Comparison of ENCODE assay signal across 8 mouse cellular contexts in genomic region chr13:81657008-81657350, GRCm38 (mm10). TPM values are rescaled to one million over a fixed set of nuclear protein-coding genes. Genes with fewer than 3 reads are reported as not detected.
DNase-seq lines count a peak whose midpoint lies in the region; ATAC-seq and TF ChIP-seq lines count a peak whose summit lies in the region.

No protein-coding gene starts in this region.

- H3K9ac ChIP-seq in lung, embryonic 14.5 days, result peak overlapping the region; percentile 81
- peak overlapping the region; percentile 44 for H3K9ac ChIP-seq in embryonic facial prominence, embryonic 15.5 days
- peak overlapping the region; percentile 90 for H3K9ac ChIP-seq in intestine, postnatal 0 days (ENCODE audit: low read depth, low read length)
- H3K9ac ChIP-seq in neural tube, embryonic 15.5 days (replicated peaks), result peak overlapping the region; percentile 62

- ATAC-seq in lung, embryonic 14.5 days (ENCODE audit: insufficient read depth), result no peak; the same call in 1 of the 2 replicates
- no peak for ATAC-seq in embryonic facial prominence, embryonic 15.5 days (ENCODE audit: insufficient number of reproducible peaks, low FRiP score, low TSS enrichment, low read depth)
- ATAC-seq in intestine, postnatal 0 days, result peak; percentile 80; the same call in 1 of the 2 replicates
- no peak for ATAC-seq in neural tube, embryonic 15.5 days (ENCODE audit: low FRiP score)
- no peak for ATAC-seq in megakaryocyte progenitor cell, adult 5-6 weeks (replicated peaks; ENCODE audit: poor library complexity)

- no peak for TF ChIP-seq CTCF in lung, embryonic 14.5 days (IDR thresholded peaks at IDR 0.05; ENCODE audit: low read depth)
- 0 out of 2 replicates have a peak, but pooled peaks have one; percentile 19 for TF ChIP-seq CTCF in intestine, postnatal 0 days (IDR thresholded peaks at IDR 0.05; ENCODE audit: low read depth)

- H3K27me3 ChIP-seq in lung, embryonic 14.5 days (ENCODE audit: insufficient read depth, low read length), result no peaks in the 10 kb centered on the region
- H3K27me3 ChIP-seq in embryonic facial prominence, embryonic 15.5 days, result no peaks in the 10 kb centered on the region
- H3K27me3 ChIP-seq in intestine, postnatal 0 days (replicated peaks; ENCODE audit: control insufficient read depth, insufficient read depth, low read length), result no peaks in the 10 kb centered on the region
- H3K27me3 ChIP-seq in neural tube, embryonic 15.5 days (replicated peaks), result no peaks in the 10 kb centered on the region

- H3K9me3 ChIP-seq in lung, embryonic 14.5 days (ENCODE audit: low read depth, low read length), result no peaks in the 10 kb centered on the region
- no peaks in the 10 kb centered on the region for H3K9me3 ChIP-seq in embryonic facial prominence, embryonic 15.5 days (replicated peaks)
- H3K9me3 ChIP-seq in intestine, postnatal 0 days (ENCODE audit: control insufficient read depth), result no peaks in the 10 kb centered on the region
- H3K9me3 ChIP-seq in neural tube, embryonic 15.5 days (replicated peaks), result no peaks in the 10 kb centered on the region

- DNase-seq in lung, embryonic 14.5 days, result no peak
- no peak for DNase-seq in lung, postnatal 36 days
- no peak for DNase-seq in T-cell, adult 2 months (ENCODE audit: low spot score)
- no peak for DNase-seq in left cerebral cortex, adult 9 months (ENCODE audit: low spot score in 2 of 2)

- H3K4me2 ChIP-seq in lung, embryonic 14.5 days, result peak overlapping the region; percentile 81
- peak overlapping the region; percentile 62 for H3K4me2 ChIP-seq in embryonic facial prominence, embryonic 15.5 days (replicated peaks)
- H3K4me2 ChIP-seq in intestine, postnatal 0 days (replicated peaks; ENCODE audit: low read depth), result peak overlapping the region; percentile 75
- peak overlapping the region; percentile 65 for H3K4me2 ChIP-seq in neural tube, embryonic 15.5 days

- WGBS in lung, embryonic 14.5 days, result 20% methylated on average over 5 of the region's 5 CpGs
- WGBS in embryonic facial prominence, embryonic 15.5 days, result 24% methylated on average over 5 of the region's 5 CpGs
- WGBS in intestine, postnatal 0 days, result 23% methylated on average over 5 of the region's 5 CpGs
- 5% methylated on average over 5 of the region's 5 CpGs for WGBS in neural tube, embryonic 15.5 days

- H3K36me3 ChIP-seq in lung, embryonic 14.5 days (ENCODE audit: insufficient read depth), result 0 out of 2 replicates have a peak, but pooled peaks cover 3% of the 10 kb centered on the region
- H3K36me3 ChIP-seq in embryonic facial prominence, embryonic 15.5 days, result 0 out of 2 replicates have a peak, but pooled peaks cover 3% of the 10 kb centered on the region
- 0 out of 2 replicates have a peak, but pooled peaks cover 4% of the 10 kb centered on the region for H3K36me3 ChIP-seq in intestine, postnatal 0 days (ENCODE audit: control insufficient read depth, insufficient read depth)
- H3K36me3 ChIP-seq in neural tube, embryonic 15.5 days, result no peaks in the 10 kb centered on the region

- H3K4me3 ChIP-seq in lung, embryonic 14.5 days (ENCODE audit: low read depth, low read length), result peak overlapping the region; percentile 77
- H3K4me3 ChIP-seq in embryonic facial prominence, embryonic 15.5 days (replicated peaks), result peak overlapping the region; percentile 58
- peak overlapping the region; percentile 90 for H3K4me3 ChIP-seq in intestine, postnatal 0 days (ENCODE audit: low read depth, low read length)
- peak overlapping the region; percentile 75 for H3K4me3 ChIP-seq in neural tube, embryonic 15.5 days (replicated peaks)

- H3K27ac ChIP-seq in lung, embryonic 14.5 days (ENCODE audit: low read depth), result peak overlapping the region; percentile 90
- H3K27ac ChIP-seq in embryonic facial prominence, embryonic 15.5 days (replicated peaks), result peak overlapping the region; percentile 89
- peak overlapping the region; percentile 94 for H3K27ac ChIP-seq in intestine, postnatal 0 days (ENCODE audit: low read depth, low read length)
- peak overlapping the region; percentile 90 for H3K27ac ChIP-seq in neural tube, embryonic 15.5 days (replicated peaks)

- H3K4me1 ChIP-seq in lung, embryonic 14.5 days (ENCODE audit: insufficient read depth), result peaks cover 5% of the 10 kb centered on the region; the same call in 1 of the 2 replicates
- H3K4me1 ChIP-seq in embryonic facial prominence, embryonic 15.5 days, result peaks cover 24% of the 10 kb centered on the region
- H3K4me1 ChIP-seq in intestine, postnatal 0 days (replicated peaks; ENCODE audit: control insufficient read depth, insufficient read depth, low read length), result peaks cover 5% of the 10 kb centered on the region; the same call in 1 of the 2 replicates
- peaks cover 26% of the 10 kb centered on the region for H3K4me1 ChIP-seq in neural tube, embryonic 15.5 days

RNA-seq across cellular contexts. Expression of gene Lysmd3, which starts 0.5 kb away (rescaled TPM):
- polyA plus RNA-seq in lung, embryonic 14.5 days (2014; fragmentation: Nextera tagmentation; extraction: Ambion mirVana), result 29.4 and 32.0 TPM in 2 replicates
- polyA plus RNA-seq in embryonic facial prominence, embryonic 15.5 days (2015; fragmentation: Nextera tagmentation; extraction: Ambion mirVana), result 25.2 and 25.8 TPM in 2 replicates
- polyA plus RNA-seq in intestine, postnatal 0 days (2015; fragmentation: Nextera tagmentation; extraction: Ambion mirVana), result 32.4 and 32.7 TPM in 2 replicates
- 17.6 and 18.5 TPM in 2 replicates for polyA plus RNA-seq in neural tube, embryonic 15.5 days (2015; fragmentation: Nextera tagmentation; extraction: Ambion mirVana)
- total RNA-seq in megakaryocyte progenitor cell, adult 5-6 weeks (2015), result 21.0 and 24.8 TPM in 2 replicates
- total RNA-seq in megakaryocyte progenitor cell, adult 5-6 weeks (2017), result 13.5 and 17.7 TPM in 2 replicates

RNA-seq across cellular contexts. Expression of gene Adgrv1, which starts 24.0 kb away (rescaled TPM):
- 2.2 and 2.5 TPM in 2 replicates for polyA plus RNA-seq in lung, embryonic 14.5 days (2014; fragmentation: Nextera tagmentation; extraction: Ambion mirVana)
- polyA plus RNA-seq in embryonic facial prominence, embryonic 15.5 days (2015; fragmentation: Nextera tagmentation; extraction: Ambion mirVana), result 1.2 and 2.0 TPM in 2 replicates
- polyA plus RNA-seq in intestine, postnatal 0 days (2015; fragmentation: Nextera tagmentation; extraction: Ambion mirVana), result 0.86 and 0.90 TPM in 2 replicates
- 7.3 and 9.8 TPM in 2 replicates for polyA plus RNA-seq in neural tube, embryonic 15.5 days (2015; fragmentation: Nextera tagmentation; extraction: Ambion mirVana)
- total RNA-seq in megakaryocyte progenitor cell, adult 5-6 weeks (2015), result not detected in 2 replicates
- total RNA-seq in megakaryocyte progenitor cell, adult 5-6 weeks (2017), result not detected in 2 replicates

RNA-seq across cellular contexts. Expression of gene Polr3g, which starts 53.8 kb away (rescaled TPM):
- 13.6 and 15.1 TPM in 2 replicates for polyA plus RNA-seq in lung, embryonic 14.5 days (2014; fragmentation: Nextera tagmentation; extraction: Ambion mirVana)
- 29.5 and 36.0 TPM in 2 replicates for polyA plus RNA-seq in embryonic facial prominence, embryonic 15.5 days (2015; fragmentation: Nextera tagmentation; extraction: Ambion mirVana)
- polyA plus RNA-seq in intestine, postnatal 0 days (2015; fragmentation: Nextera tagmentation; extraction: Ambion mirVana), result 6.2 and 8.9 TPM in 2 replicates
- 8.2 and 8.9 TPM in 2 replicates for polyA plus RNA-seq in neural tube, embryonic 15.5 days (2015; fragmentation: Nextera tagmentation; extraction: Ambion mirVana)
- total RNA-seq in megakaryocyte progenitor cell, adult 5-6 weeks (2015), result 12.6 and 17.9 TPM in 2 replicates
- 24.9 and 34.4 TPM in 2 replicates for total RNA-seq in megakaryocyte progenitor cell, adult 5-6 weeks (2017)

RNA-seq across cellular contexts. Expression of gene Mblac2, which starts 54.2 kb away (rescaled TPM):
- polyA plus RNA-seq in lung, embryonic 14.5 days (2014; fragmentation: Nextera tagmentation; extraction: Ambion mirVana), result 5.3 and 5.7 TPM in 2 replicates
- polyA plus RNA-seq in embryonic facial prominence, embryonic 15.5 days (2015; fragmentation: Nextera tagmentation; extraction: Ambion mirVana), result 11.6 and 13.1 TPM in 2 replicates
- 3.7 and 4.6 TPM in 2 replicates for polyA plus RNA-seq in intestine, postnatal 0 days (2015; fragmentation: Nextera tagmentation; extraction: Ambion mirVana)
- 64.8 and 65.6 TPM in 2 replicates for polyA plus RNA-seq in neural tube, embryonic 15.5 days (2015; fragmentation: Nextera tagmentation; extraction: Ambion mirVana)
- 3.8 and 4.9 TPM in 2 replicates for total RNA-seq in megakaryocyte progenitor cell, adult 5-6 weeks (2015)
- 2.3 and 4.1 TPM in 2 replicates for total RNA-seq in megakaryocyte progenitor cell, adult 5-6 weeks (2017)
